8 mouse cellular contexts compared by ENCODE assay signal in the genomic region with DNA sequence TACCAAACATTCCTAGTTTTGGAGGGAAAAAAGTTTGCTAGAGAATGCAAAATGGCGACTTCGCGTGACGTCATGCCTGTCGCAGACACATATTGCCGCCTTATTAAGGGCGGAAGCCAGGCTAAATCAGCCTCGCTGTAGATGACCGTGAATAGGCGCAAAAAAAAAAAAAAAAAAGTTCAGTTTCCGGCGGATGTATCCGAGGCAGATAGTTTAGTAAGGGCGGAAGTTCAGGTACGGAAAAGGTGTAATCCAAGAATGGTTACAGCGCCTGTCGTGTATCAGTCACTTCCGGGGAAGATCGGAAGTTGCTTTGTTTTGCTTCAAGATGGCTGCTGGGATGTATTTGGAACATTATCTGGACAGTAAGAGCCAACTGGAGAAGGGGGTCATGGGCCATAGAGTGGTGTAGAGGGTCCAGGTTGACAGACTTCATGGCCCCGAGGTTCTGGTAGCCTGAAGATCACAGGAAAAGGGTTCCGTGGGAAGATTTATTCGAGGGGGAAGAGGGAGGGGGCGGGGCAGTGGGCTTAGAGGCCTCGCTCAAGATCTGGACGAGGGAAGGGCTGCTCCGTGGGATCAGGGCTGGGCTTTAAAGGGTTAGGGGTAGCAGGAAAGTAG. TPM values are rescaled to one million over a fixed set of nuclear protein-coding genes. Genes with fewer than 3 reads are reported as not detected.
DNase-seq lines count a peak whose midpoint lies in the region; ATAC-seq lines count a peak whose summit lies in the region.

Gene Ing4, plus strand, starts transcription at position 228 of the 621 bp plus-strand sequence.

- intact Hi-C loops in gastrocnemius, postnatal 14 days (cut with DNase I; ENCODE audit: low total_unique reads), result no loop called here
- intact Hi-C loops in left cerebral cortex, postnatal 10 days (cut with DNase I), result no loop called here

- ATAC-seq in inflammation-experienced regulatory T-cells, adult 6 months, result peak; percentile 97
- ATAC-seq in megakaryocyte-erythroid progenitor cell, adult 5-6 weeks (replicated peaks; ENCODE audit: low FRiP score, low TSS enrichment, poor library complexity, severe bottlenecking), result peak; percentile 97

- peak; percentile 92 to 96 for DNase-seq in adrenal gland, adult (ENCODE audit: inconsistent age in 2 of 2, low spot score in 1 of 2)
- DNase-seq in embryo, embryonic 10.5 days (ENCODE audit: low spot score), result peak; percentile 98
- DNase-seq in gastrocnemius, postnatal 14 days, result peak; percentile 89
- DNase-seq in left cerebral cortex, postnatal 10 days (ENCODE audit: extremely low spot score in 1 of 2, low spot score in 2 of 2), result peak; percentile 93
- DNase-seq in right cerebral cortex, postnatal 25 days, result peak; percentile 86
- peak; percentile 84 to 89 for DNase-seq in urinary bladder, postnatal 4 days (ENCODE audit: low spot score in 2 of 2)

RNA-seq across cellular contexts. Expression of gene Ing4, which starts in this region (rescaled TPM):
- 10 to 100 TPM; 29.6 TPM for total RNA-seq in gastrocnemius, postnatal 14 days (2021)
- polyA plus RNA-seq in inflammation-experienced regulatory T-cells, adult 6 months (2017; shearing (Covaris generic)), result 10 to 100 TPM; 39.9 to 61.7 (median 46.2) TPM
- total RNA-seq in left cerebral cortex, postnatal 10 days (2021), result 10 to 100 TPM; 56.9 to 59.9 TPM
- 23.6 and 45.9 TPM in 2 replicates for total RNA-seq in megakaryocyte-erythroid progenitor cell, adult 5-6 weeks (2014; fragmentation: Nextera tagmentation)
- 43.0 and 51.1 TPM in 2 replicates for total RNA-seq in megakaryocyte-erythroid progenitor cell, adult 5-6 weeks (2017)

Comparison
In these comparisons a context has a peak if more than half of its experiments do, and no peak if none do; other contexts are left out.
1. Peak in every context shown above with its lines: DNase-seq and ATAC-seq.